Mouse (Mus musculus): Measurements from ENCODE around the gene Slc29a4. TPM values are rescaled to one million over a fixed set of nuclear protein-coding genes. Genes with fewer than 3 reads are reported as not detected.

The Slc29a4 gene
- polyA plus RNA-seq, 1 experiment from 2014 or later = 6.1 TPM

DNA sequence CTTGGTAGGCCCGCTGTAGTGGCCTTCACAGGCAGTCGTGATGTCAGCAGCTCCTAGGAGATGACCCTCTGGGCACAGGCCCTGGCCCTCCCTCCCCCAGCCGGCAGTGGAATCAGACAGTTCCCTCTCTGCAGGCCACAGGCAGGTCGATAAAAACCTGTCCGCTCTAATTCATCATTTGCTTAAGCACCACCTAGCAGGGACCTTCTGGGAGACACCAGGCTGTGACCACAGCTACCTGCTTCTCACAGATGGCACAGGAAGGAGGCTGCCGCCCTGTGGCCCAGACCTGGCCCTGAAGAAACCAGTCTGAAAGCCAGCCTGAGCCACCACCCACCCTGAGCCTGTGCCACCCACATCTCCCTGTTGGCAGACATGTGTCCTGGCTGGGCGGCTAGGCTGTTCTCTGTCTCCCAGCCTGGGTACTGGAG lies 14.2 kb upstream of the Slc29a4 start:
- no peak overlapping the region for H3K27ac ChIP-seq
- ATAC-seq (ENCODE audit: borderline replicate concordance, extremely low read depth, low FRiP score, low TSS enrichment) = no peak
- WGBS = 62% methylated on average over 7 of the region's 7 CpGs
- no peaks in the 10 kb centered on the region for H3K27me3 ChIP-seq
- H3K9me3 ChIP-seq = no peaks in the 10 kb centered on the region
- H3K9ac ChIP-seq = no peak overlapping the region
- H3K36me3 ChIP-seq = no peaks in the 10 kb centered on the region
- no peak overlapping the region for H3K4me2 ChIP-seq
- H3K4me1 ChIP-seq = no peaks in the 10 kb centered on the region
- no peak overlapping the region for H3K4me3 ChIP-seq

DNA sequence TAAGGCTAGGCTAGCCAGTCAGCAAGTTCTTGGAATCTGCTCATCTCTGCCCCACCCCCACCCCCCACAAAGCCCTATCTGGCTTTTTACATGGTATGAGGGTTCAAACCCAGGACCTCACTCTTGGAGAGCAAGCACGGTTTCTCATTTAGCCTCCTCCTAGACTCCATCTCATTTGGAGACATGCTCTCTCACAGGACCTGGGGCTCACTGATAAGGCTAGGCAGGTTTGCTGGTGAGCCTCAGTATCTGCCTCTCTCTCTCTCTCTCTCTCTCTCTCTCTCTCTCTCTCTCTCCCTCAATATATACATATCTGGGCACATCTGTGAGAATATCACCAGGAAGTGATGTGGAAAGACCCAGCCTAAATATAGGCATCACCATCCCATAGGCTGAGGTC lies 13.2 kb upstream of the Slc29a4 start:
- 77% methylated on average over 1 of the region's 1 CpGs for WGBS
- H3K27me3 ChIP-seq = no peaks in the 10 kb centered on the region
- no peak for ATAC-seq (ENCODE audit: borderline replicate concordance, extremely low read depth, low FRiP score, low TSS enrichment)
- H3K9ac ChIP-seq = no peak overlapping the region
- no peaks in the 10 kb centered on the region for H3K9me3 ChIP-seq
- no peak overlapping the region for H3K4me3 ChIP-seq
- no peak overlapping the region for H3K4me2 ChIP-seq
- no peak overlapping the region for H3K27ac ChIP-seq
- no peaks in the 10 kb centered on the region for H3K36me3 ChIP-seq
- no peaks in the 10 kb centered on the region for H3K4me1 ChIP-seq

DNA sequence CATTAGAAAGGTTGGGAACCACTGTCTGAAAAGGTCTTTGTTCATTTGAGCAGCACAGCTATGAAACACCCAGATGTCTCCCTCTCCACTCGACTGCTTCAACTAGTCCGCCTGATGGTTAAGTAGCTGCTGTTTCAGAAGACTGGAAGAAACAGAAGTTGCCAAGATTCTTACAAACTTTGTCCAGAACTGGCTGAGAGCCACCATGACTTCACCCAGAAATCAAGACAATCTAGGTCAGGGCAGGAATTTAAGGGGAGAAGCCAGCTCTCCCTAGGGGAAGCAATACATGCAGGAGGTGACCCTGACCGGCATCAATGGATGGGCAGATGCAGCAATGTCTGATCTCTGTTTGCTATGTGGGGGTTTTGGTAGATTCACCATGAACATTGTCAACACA lies 10.4 kb upstream of the Slc29a4 start:
- Histone ChIP-seq H3K27me3 (no peaks in the 10 kb centered on the region), H3K4me1 (no peaks in the 10 kb centered on the region), H3K4me3 (no peak overlapping the region), H3K4me2 (no peak overlapping the region), H3K36me3 (no peaks in the 10 kb centered on the region), H3K9me3 (no peaks in the 10 kb centered on the region), H3K9ac (no peak overlapping the region), H3K27ac (no peak overlapping the region)
- ATAC-seq (ENCODE audit: borderline replicate concordance, extremely low read depth, low FRiP score, low TSS enrichment) = no peak
- 78% methylated on average over 3 of the region's 3 CpGs for WGBS

DNA sequence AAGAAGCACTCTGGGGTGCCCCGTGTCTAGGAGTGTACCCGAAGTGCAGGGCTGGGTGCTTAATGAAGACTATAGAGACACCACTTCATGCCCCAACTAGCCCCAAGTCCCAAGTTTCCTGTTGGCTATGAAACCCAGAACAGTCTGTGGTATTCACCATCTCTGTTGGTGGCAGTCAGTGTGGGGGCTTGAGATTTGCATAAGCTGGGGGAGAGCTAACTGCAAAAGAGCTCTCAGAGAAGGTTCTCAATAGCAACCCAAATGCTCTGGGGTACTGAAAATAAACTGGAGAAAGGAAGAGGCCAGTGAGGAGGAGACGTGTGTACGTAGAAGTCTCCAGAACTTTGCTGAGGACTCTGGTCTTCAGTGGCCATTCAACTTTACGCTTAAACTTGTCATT lies 9.8 kb upstream of the Slc29a4 start:
- Histone ChIP-seq H3K4me1 (no peaks in the 10 kb centered on the region), H3K27me3 (no peaks in the 10 kb centered on the region)
- 83% methylated on average over 5 of the region's 5 CpGs for WGBS

DNA sequence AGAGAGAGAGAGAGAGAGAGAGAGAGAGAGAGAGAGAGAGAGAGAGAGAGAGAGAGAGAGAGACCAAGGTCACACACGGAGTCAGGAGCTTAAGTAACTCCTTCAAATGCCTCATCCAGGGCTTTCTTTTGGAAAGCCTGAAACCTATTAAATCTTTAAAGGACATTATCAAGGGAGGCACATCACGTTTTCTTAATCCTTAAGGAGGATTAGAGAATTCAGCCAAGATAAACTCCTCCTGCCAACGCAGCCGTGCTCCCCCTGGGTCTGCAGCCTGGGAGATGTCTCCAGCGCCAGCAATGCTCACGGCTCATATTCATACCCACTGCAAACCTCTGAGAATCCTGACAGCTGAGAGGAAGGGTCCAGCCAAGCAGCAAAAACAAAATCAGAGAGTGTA lies 3.4 kb upstream of the Slc29a4 start:
- Histone ChIP-seq H3K27me3 (no peaks in the 10 kb centered on the region), H3K9ac (no peak overlapping the region), H3K4me2 (no peak overlapping the region), H3K4me1 (no peaks in the 10 kb centered on the region), H3K36me3 (no peaks in the 10 kb centered on the region), H3K27ac (no peak overlapping the region), H3K4me3 (no peak overlapping the region), H3K9me3 (no peaks in the 10 kb centered on the region)
- ATAC-seq (ENCODE audit: borderline replicate concordance, extremely low read depth, low FRiP score, low TSS enrichment) = no peak
- 31% methylated on average over 6 of the region's 6 CpGs for WGBS

More for the DNA sequence above, 9.8 kb upstream of the Slc29a4 start:
- no peak overlapping the region for H3K27ac ChIP-seq
- H3K36me3 ChIP-seq = no peaks in the 10 kb centered on the region
- H3K9me3 ChIP-seq = no peaks in the 10 kb centered on the region
- ATAC-seq (ENCODE audit: borderline replicate concordance, extremely low read depth, low FRiP score, low TSS enrichment) = no peak
- H3K9ac ChIP-seq = no peak overlapping the region
- no peak overlapping the region for H3K4me3 ChIP-seq
- no peak overlapping the region for H3K4me2 ChIP-seq

DNA sequence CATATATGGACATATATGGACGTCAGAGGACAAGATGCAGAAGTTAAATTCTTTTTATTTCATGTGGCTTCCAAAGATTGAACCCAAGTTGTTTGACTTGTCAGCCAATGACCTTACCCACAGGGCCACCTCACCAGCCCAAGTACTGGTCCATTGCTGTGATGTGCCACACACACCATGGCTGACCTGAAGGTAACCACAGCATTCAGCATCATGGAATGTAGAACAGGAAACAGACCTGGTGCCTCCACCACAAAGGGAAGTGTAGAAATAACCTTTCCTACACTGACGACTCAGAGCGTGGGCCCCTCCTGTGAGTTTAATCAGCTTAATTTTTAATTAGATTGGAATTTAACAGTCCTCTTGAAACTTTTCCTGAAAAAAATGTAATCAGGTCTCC lies 2.0 kb upstream of the Slc29a4 start:
- Histone ChIP-seq H3K9ac (no peak overlapping the region), H3K4me3 (no peak overlapping the region), H3K9me3 (no peaks in the 10 kb centered on the region), H3K4me2 (no peak overlapping the region), H3K27me3 (no peaks in the 10 kb centered on the region), H3K4me1 (no peaks in the 10 kb centered on the region), H3K36me3 (no peaks in the 10 kb centered on the region), H3K27ac (no peak overlapping the region)
- ATAC-seq (ENCODE audit: borderline replicate concordance, extremely low read depth, low FRiP score, low TSS enrichment) = no peak
- 69% methylated on average over 3 of the region's 3 CpGs for WGBS

DNA sequence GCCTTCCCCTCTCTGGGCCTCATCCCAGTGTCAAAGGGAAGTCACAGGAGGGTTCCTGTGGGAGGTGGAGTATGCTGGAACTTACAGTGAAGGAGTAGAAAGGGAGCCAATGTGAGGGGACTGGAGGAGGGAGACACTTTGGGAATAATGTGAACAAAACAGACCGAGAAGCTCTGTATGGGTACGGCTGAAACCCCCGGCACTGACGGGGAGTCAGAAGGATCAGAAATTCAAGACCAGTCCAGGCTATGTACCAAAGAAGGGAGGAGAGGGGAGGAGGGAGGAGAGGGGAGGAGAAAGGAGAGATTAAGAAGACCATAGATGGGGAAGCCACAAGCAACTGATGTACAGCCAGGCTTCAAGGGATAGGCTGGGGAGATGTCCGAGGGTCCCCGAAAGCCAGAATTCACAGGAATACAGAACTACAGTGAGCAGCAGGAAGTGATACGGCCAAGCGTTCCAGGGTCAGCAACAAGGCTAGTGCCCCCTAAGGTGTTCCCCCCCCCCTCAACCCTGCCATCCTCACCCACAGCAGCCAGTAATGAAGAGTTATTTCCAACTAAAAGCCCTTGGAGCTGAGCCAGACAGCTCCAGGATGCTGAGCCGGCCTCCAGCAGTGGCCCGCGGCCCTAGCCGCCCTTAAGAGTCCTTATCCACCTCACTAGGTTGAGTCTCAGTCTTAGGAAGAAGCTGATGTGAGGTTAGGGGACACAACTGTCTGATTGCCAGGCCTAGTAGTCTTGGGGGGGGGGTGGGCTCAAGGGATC lies 842 bp downstream of the Slc29a4 start:
- Histone ChIP-seq H3K9me3 (no peaks in the 10 kb centered on the region), H3K27me3 (no peaks in the 10 kb centered on the region), H3K4me3 (no peak overlapping the region), H3K4me2 (no peak overlapping the region), H3K4me1 (no peaks in the 10 kb centered on the region), H3K36me3 (no peaks in the 10 kb centered on the region), H3K9ac (no peak overlapping the region), H3K27ac (no peak overlapping the region)
- no peak for ATAC-seq (ENCODE audit: borderline replicate concordance, extremely low read depth, low FRiP score, low TSS enrichment)
- WGBS = 62% methylated on average over 12 of the region's 12 CpGs

DNA sequence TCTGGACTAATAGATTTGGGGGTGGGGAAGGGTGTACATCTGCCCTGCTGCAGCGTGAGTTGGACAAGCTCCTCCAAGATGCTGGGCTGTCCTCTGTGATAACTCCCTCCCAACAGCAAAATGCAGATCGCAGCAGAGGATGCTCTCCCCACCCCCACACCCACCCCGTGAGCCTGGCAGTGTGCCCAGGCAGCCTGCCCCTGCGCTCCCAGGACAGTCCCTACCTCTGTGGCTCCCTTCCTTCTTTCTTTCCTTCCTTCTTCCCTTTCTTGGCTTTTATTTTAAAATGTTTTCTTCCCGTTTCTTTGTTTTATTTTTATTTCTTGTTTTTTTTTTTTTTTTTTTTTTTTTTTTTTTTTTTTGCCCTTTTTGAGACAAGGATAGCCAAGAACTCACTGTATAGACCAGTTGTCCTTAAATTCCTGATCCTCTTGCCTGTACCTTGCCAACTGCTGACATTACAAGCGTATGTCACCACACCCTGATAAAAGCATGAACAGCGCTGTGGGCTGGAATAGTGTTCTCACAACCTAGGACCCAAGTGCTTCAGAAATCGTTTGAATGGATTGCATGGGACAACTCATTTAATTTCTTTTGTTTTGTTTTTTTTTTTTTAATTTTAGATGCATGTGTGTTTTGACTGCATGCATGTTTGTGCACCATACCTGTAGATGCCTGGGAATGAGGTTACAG lies 1.6 kb downstream of the Slc29a4 start:
- H3K4me1 ChIP-seq = no peaks in the 10 kb centered on the region
- H3K4me3 ChIP-seq = no peak overlapping the region
- H3K9ac ChIP-seq = no peak overlapping the region
- no peaks in the 10 kb centered on the region for H3K36me3 ChIP-seq
- H3K4me2 ChIP-seq = no peak overlapping the region
- no peak for ATAC-seq (ENCODE audit: borderline replicate concordance, extremely low read depth, low FRiP score, low TSS enrichment)
- H3K9me3 ChIP-seq = no peaks in the 10 kb centered on the region
- no peak overlapping the region for H3K27ac ChIP-seq
- H3K27me3 ChIP-seq = no peaks in the 10 kb centered on the region
- 41% methylated on average over 8 of the region's 8 CpGs for WGBS

DNA sequence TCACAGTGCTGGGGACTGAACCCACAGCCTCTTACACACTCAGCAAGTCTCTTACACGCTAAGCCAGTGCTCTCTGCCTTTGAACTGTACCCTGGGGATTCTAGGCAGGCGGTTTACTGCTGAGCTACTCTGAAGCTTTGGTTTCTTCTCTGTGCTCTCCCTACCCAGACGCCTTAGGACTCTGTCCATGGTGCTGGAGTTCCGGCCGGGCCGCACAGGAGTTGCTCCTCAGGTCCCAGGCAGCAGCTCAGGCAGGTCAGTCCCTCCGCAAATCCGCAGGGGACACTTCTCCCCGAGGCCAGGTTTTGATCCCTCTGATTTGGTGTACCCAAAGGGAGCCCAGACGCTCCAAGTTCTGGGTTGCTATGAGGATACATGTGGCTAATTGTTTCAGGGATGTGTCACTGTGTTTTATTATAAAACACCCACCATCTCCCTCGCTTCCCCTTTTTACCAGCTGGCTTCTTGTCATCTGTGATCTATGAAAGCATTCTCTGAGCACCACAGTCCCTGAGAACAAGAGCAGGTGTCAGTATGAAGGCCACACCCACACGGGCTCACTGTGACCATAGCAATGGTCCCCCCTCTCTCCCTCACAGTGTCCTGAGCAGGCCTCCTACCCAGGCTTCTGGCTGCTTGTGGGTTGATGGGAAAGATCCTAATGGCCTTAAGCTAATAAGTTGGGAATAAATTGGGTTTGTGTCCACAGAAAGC lies 2.5 kb downstream of the Slc29a4 start:
- Histone ChIP-seq H3K4me3 (no peak overlapping the region), H3K4me2 (no peak overlapping the region), H3K36me3 (no peaks in the 10 kb centered on the region), H3K9me3 (no peaks in the 10 kb centered on the region), H3K9ac (no peak overlapping the region), H3K27me3 (no peaks in the 10 kb centered on the region), H3K27ac (no peak overlapping the region), H3K4me1 (no peaks in the 10 kb centered on the region)
- peak; percentile 27; the same call in 1 of the 2 replicates for ATAC-seq (ENCODE audit: borderline replicate concordance, extremely low read depth, low FRiP score, low TSS enrichment)
- WGBS = 8% methylated on average over 12 of the region's 12 CpGs

DNA sequence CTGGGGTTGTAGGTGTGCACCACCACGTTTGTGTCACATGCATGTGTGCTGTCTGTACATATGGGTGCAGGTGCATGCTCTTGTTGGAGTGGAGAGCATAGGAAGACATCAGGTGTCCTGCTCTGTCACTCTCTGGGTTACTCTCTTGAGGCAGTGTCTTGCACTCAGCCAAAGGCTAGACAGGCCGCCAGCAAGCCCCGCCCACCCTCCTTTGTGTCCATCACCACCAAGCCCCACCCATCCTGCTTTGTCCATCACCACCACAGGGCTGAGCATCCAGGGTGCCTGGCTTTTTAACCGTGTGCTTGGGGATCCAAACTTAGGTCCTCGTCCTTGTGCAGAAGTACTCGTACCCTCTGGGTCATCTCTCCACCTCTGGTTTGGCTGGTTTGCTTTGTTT lies 3.9 kb downstream of the Slc29a4 start:
- peaks cover 7% of the 10 kb centered on the region for H3K27me3 ChIP-seq
- H3K36me3 ChIP-seq = no peaks in the 10 kb centered on the region
- H3K9ac ChIP-seq = no peak overlapping the region
- no peaks in the 10 kb centered on the region for H3K9me3 ChIP-seq
- H3K4me2 ChIP-seq = no peak overlapping the region
- WGBS = 31% methylated on average over 6 of the region's 6 CpGs
- no peak for ATAC-seq (ENCODE audit: borderline replicate concordance, extremely low read depth, low FRiP score, low TSS enrichment)
- no peak overlapping the region for H3K4me3 ChIP-seq
- no peaks in the 10 kb centered on the region for H3K4me1 ChIP-seq
- H3K27ac ChIP-seq = no peak overlapping the region

DNA sequence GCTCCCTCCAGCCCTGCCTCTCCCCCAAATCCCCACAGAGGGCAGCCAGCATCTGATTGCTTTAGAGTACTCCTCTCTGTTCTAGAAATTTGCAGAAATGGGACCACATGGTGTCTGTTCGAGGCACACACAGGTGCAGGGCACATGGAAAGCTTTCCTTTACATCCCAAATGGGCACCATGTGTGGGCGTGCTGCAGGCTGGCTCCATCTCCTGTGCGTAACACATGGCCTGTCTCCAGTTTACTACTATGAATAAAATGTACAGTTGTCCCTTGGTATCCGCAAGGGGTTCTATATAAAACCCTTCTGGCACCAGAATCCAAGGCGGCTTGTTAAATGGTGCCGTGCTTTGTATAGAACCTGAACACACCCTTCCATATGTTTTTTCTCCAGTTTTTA lies 4.6 kb downstream of the Slc29a4 start:
- H3K27ac ChIP-seq = no peak overlapping the region
- H3K9ac ChIP-seq = no peak overlapping the region
- no peak overlapping the region for H3K4me2 ChIP-seq
- peaks cover 10% of the 10 kb centered on the region for H3K27me3 ChIP-seq
- no peak for ATAC-seq (ENCODE audit: borderline replicate concordance, extremely low read depth, low FRiP score, low TSS enrichment)
- H3K36me3 ChIP-seq = no peaks in the 10 kb centered on the region
- peaks cover 5% of the 10 kb centered on the region; the same call in 1 of the 2 replicates for H3K4me1 ChIP-seq
- no peak overlapping the region for H3K4me3 ChIP-seq
- 82% methylated on average over 6 of the region's 6 CpGs for WGBS
- no peaks in the 10 kb centered on the region for H3K9me3 ChIP-seq

DNA sequence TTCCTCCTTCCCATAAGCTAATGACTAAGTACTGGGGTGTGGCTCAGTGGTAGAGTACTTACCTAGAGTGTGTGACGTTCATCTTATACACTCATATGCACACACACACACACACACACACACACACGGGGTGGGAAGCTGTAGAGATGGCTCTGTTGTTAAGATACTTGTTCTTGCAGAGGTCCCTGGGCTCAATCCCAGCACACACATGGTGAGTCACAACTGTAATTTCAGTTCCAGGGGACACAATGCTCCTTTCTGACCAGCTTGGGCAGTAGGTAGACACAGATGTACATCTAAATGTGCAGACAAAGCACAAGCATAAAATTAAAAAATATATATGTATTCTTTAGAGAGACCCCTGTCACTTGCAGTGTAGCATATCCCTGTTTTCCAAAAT lies 5.4 kb downstream of the Slc29a4 start:
- ATAC-seq (ENCODE audit: borderline replicate concordance, extremely low read depth, low FRiP score, low TSS enrichment) = no peak
- Histone ChIP-seq H3K27me3 (peaks cover 19% of the 10 kb centered on the region), H3K4me3 (no peak overlapping the region), H3K9ac (no peak overlapping the region), H3K4me1 (peaks cover 14% of the 10 kb centered on the region), H3K36me3 (no peaks in the 10 kb centered on the region), H3K27ac (no peak overlapping the region), H3K9me3 (no peaks in the 10 kb centered on the region), H3K4me2 (no peak overlapping the region)
- 60% methylated on average over 2 of the region's 2 CpGs for WGBS

Measured in lung, embryonic 15.5 days (tissue).